Mouse (Mus musculus) layer of hippocampus, adult 9-11 months (tissue): Measurements from ENCODE around the gene Smim17.
"Not testable (repeated sequence)": the region's sequence is repeated elsewhere in the genome, so short reads cannot be mapped to it uniquely, and the experiment has no call there.

Source experiments
- DNase-seq: peaks from one replicate; pipeline ENCODE4 v3.0.0; 2022

The Smim17 gene

DNA sequence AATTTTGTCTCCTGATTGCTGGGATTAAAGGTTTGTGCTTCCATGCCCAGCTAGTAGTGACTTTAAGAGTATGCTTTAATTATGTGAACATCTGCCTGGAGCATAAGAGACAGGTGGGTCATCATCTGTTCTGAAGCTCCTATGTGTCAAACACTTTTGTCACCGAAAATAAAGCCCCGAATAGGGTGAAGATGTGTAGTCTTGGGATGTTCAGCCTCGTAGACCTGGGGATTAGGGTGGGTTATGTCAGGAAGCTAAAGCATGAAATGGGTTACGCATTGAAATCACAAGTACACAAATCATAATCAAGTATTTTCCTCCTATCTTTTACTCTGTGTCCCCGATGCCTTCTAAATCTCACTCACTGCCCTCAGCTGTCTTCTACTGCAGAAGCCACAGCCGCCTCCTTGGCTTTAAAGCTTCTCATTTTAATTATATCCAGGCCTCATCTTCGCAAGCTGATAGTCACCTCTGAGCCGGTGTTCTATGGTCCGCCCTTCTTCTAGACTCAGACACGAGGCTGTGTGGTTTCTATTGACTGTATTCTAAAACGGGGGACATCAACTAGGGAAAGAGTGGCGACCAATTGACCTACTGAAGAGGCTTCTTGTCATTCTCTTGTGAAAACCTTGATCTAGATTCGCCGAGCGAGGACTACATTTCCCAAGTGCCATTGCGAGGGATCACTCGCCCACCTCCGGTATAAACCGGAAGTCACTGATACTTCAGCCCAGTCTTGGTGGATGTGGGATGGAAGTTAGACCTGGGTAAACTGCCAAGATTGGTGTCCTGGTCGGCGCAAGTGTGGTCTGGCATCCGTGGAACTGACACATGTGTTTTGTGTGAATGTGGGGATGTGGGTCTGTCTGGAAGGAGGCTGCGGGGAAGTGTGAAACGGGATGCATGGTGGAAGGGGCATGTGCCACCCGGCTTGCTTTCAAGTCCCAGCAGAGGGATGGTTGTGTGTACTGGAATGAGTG lies at the start of gene Smim17:
Gene Smim17 (plus strand): TSS at position 720 of the 980 bp plus-strand sequence.
- peak; percentile 72 for DNase-seq

DNA sequence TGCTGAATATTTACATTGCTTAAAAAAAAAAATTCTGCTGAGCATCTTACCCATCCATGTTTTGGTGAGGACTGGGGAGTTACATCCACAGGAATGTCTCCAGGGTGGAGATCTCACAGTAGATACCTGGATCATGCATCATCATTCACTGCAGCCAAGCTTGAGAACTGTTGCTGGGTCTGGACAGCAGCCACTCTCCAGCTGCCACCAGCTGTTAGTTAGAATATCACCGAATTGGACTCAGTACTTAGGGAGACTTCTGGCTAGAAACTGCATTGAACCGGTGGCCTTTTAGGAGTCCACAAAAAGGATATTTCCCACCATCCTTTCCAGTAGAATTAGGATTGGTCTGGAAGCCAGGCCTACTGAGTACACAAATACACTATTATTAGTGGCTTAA lies 40.4 kb upstream of the Smim17 start:
- DNase-seq, result no peak

DNA sequence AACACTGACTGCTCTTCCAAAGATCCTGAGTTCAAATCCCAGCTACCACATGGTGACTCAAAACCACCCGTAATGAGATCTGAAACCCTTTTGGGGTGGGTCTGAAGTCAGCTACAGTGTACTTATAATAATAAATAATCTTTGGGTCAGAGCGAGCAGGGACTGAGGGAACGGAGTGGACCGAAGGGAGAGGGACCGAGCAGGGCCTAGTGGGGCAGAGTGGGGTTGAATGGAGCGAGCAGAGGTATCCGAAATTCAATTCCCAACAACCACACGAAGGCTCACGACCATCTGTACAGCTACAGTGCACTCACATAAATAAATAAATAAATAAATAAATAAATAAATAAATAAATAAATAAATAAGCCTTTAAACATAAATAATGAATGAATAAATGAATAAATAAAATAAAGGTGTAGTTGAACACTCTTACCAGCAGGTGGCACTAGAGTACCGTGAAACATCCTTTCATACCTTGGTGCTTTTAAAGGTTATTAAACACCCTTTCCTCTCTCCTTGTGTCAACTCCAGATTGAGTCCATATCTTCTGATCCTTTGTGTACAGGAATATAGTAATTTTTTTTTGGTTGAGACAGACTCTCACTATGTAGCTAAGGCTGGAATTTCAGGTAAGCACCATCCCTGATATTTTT lies 39.5 kb upstream of the Smim17 start:
- no peak for DNase-seq

DNA sequence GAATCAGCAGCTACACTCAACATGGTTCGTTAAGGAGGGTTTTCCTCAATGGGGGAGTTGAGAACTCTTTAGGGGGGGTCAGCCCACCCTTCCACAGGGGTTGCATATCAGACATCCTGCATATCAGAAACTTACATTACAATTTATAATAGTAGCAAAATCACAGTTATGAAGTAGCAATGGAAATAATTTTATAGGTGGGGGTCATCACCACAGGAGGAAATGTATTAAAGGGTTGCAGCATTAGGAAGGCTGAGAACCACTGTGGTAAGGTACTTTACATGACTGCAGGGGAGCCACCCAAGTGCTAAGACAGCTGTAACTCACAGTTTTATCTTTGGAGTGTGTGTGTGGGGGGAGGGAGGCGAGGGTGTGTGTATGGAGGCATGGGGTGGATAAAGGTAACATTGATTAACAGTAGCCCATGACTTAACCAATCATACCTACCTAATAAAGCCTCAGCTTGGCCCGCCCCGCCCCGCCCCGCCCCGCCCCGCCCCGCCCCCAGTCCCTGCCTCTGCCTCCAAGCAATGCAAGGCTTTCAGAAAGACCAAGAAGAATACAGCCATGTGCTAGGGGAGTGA lies 37.9 kb upstream of the Smim17 start:
- DNase-seq, result no peak

DNA sequence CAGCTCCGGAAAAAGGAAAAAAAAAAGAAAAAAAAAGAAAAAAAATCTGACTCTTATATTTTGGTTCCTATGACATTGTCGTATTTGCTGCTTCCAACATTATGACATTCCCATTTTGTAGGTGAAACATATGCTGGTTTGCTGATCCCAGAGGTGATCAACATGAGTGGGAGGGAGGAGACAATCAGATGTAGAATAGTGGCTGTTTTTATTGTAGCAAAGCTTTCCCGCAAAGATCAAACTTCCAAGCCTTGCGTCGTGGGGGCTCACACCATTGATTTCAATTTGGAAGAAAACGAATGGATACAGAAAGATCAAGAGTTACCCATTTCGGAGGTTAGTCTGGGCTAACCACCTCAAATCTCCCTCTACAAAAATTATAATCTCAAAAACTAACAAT lies 36.8 kb upstream of the Smim17 start:
- DNase-seq, result no peak

DNA sequence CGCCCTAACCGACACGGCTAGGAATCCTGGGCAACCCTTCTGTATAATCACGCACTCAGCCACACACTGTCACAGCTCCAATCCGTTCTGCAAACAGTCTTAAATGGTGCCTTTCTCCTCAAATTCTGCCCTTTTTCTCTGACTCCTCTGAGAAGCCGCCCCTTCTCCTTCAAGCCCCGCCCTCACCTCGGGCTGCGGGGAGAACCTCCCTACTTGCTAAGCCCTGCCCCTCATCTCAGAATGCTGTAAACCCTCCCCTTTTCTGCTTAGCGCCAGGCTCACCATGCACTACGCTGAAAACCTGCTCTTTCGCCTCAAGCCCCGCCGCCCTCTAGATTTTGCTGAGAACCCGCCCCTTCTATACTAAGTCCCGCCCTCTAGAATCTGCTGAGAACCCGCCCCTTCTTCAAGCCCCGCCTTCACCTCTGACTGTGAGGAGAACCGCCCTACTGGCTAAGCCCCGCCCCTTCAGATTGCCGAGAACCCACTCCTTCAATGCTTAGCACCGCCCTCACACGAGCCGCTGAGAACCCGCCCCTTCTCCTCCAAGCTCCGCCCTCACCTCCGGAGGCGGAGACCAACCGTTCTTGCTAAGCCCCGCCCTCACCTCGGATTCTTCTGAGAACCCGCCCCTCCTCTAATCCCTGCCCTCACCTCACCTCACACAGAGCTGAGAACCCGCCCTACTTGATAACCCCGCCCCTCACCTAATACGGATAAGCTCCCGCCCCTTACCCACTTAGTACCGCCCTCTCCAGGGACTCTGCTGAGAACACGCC lies 36.1 kb upstream of the Smim17 start:
- DNase-seq, result peak; percentile 99

DNA sequence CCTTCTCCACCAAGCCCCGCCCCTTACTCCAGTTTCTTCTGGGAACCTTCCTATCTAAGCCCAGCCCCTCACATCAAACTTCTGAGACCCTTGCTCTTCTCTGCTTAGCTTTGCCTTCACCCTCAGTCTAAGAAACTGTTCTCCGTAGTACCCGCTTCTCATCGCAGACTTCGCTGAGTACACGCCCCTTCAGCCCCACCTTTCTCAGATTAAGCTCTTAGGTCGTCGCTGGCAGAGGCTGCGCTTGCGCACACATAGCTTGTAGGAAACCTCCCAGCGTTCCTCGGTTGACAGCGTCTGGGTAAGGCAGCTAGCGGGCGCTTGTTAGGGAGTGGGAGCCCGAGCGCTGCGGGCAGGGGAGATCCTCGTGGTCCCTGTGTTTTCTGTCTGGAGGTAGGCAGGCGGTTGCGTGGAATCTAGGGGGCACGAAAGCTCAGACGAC lies 35.4 kb upstream of the Smim17 start, which contains the start of gene Zfp78:
Gene Zfp78 (plus strand): TSS at position 234 of the 442 bp plus-strand sequence.
- DNase-seq, result peak; percentile 90

DNA sequence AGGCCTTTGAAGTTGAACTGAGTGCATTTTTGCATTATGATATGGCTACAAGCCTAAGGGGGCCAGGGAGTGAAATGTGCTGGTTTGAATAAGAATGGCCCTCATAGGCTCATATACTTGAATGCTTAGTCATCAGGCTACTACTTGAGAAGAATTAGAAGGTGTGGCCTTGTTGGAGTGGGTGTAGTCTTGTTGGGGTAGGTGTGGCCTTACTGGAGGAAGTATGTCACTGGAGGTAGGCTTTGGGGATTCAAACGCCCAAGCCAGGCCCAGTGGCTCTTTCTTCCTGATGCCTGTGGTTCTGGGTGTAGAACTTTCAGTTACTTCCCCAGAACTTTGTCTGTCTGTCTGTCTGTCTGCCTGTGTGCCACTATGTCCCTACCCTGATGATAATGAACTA lies 33.8 kb upstream of the Smim17 start:
- DNase-seq, result no peak

DNA sequence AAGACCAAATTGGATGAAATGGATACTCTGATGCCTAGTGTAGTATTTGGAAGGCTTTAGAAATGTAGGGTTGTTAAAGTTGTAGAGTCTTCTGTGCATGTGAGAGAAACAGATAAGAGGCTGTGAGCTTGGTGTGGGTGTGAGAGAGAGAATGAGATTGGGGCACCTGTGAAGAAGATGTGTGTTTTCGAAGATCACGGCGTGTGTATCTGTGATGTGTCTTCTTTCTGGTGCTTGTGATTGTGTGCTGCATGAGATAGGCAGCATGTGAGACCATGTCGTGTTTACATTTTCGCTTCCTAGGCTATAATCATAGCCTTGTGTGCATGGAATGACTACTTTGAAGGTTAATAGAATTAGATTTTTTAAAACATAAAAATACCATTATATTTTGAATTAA lies 31.3 kb upstream of the Smim17 start:
- no peak for DNase-seq

DNA sequence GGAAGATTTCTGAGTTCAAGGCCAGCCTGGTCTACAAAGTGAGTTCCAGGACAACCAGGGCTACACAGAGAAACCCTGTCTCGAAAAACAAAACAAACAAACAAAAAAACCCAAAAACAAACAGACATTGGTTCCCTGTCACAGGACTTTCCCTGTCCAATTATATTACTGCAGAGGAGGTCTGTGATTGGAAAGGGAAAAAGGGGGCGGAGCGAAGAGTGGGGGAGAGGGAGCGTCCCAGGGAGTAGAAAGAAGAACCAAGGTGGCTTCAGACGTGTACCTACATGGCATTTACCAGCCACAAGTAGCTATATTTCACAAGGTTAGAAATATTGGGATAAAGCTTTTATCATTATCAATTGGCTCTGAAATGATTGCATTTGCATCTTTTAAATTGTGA lies 30.4 kb upstream of the Smim17 start:
- not testable (repeated sequence) for DNase-seq

DNA sequence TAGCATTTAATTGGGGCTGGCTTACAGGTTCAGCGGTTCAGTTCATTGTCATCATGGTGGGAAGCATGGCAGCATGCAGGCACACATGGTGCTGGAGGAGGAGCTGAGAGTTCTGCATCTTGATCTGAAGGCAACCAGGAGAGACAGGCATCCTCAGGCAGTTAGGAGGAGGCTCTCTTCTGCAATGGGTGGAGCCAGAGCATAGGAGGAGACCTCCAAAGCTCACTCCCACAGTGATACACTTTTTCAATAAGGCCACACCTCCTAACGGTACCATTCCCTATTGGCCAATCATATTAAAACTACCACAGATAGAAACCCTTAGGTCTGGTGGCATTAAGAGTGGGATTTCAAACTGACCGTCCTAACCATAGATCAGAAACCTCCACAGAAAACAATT lies 29.1 kb upstream of the Smim17 start:
- no peak for DNase-seq

DNA sequence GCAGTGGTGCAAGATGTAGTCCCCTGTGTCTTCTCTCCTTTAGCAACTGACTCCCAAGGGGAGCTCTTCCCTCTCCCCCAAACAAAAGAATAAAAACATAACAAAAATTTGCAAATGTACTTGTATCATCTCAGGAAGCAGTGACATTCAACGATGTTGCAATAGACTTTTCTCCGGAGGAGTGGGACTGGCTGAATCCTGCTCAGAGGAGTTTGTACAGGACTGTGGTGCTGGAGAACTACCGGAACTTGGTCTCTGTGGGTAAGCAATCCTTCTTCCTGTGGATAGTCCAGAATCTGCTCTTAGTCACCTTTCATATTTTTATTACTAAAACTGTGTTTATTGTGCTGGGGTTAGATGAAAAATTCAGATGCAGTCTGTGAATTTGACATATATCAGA lies 25.5 kb upstream of the Smim17 start:
- no peak for DNase-seq

DNA sequence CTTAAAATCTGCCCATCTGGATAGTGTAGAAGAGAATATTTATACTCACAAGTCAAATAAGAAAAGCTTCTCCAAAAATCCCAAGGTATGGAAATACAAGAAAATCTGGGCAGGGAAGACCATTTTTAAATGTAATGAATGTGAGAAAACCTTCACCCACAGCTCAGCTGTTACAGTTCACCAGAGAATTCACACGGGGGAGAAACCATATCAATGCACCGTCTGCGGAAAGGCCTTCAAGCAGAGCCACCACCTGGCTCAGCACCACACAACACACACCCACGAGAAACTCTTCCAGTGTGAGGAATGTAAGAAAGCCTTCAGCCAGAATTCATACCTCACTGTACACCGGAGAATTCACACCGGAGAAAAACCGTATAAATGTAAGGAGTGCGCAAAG lies 20.1 kb upstream of the Smim17 start:
- DNase-seq, result peak; percentile 81

DNA sequence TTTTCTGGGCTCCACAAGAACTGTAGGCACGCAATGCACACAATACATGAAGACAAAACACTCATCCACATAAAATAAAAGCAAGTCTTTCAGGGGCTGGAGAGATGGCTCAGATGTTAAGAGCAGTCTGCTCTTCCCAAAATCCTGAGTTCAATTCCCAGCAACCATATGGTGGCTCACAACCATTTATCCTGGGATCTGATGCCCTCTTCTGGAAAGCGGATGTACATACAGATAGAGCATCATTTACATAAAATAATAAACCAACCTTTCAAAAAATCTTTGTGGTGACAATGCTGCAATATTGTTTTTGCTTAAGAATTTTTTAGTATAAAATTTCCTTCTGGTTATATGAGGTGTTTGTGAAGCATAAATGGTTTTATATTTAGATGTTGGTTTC lies 17.1 kb upstream of the Smim17 start:
- no peak for DNase-seq

DNA sequence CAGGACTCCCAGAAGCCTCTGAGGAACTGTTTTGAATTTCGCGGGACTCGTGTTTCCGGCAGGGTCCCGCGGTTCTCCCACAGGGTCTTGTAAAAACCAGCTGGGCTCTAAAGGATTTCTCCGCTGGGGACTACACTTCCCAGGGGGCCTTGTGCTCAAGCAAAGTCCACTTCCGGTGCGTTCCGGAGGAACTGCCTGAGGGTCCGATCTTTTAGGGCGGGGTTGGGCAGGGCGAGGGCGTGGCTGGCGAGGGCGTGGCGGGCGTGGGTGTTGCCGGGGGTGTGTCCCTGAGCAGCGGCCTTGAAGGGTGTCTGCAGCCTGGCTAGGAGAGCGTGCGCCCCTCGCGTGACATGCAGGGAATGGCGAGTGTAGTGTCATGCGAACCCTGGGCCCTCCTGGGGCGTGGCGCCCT lies 15.5 kb upstream of the Smim17 start, which contains the start of gene Zfp28:
Gene Zfp28 (plus strand): TSS at position 252 of the 412 bp plus-strand sequence.
- DNase-seq, result peak; percentile 93

DNA sequence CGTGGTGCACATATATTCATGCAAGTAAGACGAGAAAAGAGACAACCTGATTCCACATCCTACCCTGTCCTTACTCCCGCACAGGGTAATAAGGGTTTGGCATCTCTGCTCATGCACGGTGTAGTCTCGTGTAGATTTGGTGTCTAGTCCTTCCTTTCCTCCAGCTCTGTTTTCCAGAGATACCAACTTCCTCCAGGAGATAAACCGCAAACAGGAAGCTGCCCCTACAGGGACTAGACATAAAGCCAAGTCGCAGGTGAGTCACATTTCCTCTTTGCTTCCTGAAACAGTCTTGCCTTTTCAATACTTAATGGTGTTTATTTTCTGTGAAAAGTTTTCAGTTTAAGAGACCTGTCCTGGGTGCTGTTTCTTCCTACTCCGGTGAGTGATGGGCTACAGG lies 14.5 kb upstream of the Smim17 start:
- no peak for DNase-seq

DNA sequence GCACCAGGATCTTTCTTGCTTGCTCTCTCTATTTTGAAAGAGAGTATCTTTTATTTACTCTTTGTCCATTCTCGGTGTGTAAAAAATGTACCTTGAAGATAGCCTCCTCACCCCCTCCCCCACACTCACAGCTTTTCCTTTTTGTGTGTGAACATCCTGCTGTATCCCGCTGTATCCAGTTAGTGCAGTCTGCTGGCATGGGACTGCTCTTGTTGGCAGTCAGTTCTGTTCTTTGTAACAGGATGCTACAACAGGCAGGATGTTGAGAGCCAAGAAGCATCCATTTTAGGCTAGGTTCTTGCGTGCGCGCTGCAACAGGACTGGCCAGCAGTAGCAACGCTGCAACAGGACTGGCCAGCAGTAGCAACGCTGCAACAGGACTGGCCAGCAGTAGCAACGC lies 11.5 kb upstream of the Smim17 start:
- peak; percentile 83 for DNase-seq

DNA sequence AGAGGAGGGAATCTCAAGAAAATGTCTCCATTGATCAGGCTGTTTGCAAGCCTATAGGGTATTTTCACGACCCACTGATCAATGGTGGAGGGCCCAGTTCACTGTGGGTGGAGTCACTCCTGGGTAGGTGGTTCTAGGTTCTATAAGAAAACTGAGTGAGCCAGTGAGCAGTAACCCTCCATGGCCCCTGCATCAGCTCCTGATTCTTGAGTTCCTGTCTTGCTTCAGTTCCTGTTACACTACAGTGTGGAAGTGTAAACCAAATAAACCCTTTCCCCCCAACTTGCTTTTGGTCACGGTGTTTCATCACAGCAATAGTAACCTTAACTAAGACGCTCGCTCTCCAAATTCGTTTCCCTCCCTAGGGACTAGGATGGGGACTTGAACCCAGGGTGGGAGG lies 9.5 kb upstream of the Smim17 start:
- no peak for DNase-seq

DNA sequence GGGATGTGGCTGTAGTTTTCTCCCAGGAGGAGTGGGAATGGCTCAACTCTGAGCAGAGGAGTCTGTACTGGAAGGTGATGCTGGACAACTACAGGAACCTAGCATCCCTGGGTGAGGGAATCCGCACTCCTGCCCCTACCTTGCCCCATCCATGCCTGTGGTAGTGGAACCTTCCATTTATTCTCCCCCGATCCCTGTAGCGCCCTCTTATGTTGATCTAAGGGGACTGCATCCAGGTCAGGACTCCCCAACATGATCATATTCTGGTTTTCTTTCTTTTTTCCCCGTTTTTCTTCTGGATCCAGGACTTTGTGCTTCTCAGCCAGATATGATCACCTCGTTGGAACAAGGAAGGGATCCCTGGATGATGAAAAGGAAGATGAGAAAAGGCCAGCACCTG lies 9.1 kb upstream of the Smim17 start:
- DNase-seq, result no peak

DNA sequence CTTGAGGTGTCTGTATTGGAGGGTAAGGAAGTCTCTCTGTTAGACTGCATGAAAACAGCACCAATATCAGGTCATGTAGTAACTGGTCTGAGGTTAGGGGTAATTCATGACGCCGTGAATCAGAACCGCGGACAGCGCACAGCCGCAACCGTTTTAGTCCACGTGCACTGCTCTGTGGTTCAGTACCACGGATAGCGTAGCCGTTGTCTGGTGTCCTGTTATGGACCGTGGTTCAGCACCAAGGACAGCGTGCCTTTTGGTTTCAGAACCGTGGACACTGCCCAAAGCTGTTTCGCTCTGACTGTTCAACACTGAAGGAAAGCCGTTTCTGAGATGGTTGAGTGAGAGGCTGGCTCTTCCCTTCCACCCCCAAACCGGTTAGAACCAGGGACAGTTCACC lies 11.5 kb downstream of the Smim17 start, which contains the start of gene Gm20715:
Gene Gm20715 (plus strand): TSS at position 235 of the 400 bp plus-strand sequence.
- peak; percentile 73 for DNase-seq

DNA sequence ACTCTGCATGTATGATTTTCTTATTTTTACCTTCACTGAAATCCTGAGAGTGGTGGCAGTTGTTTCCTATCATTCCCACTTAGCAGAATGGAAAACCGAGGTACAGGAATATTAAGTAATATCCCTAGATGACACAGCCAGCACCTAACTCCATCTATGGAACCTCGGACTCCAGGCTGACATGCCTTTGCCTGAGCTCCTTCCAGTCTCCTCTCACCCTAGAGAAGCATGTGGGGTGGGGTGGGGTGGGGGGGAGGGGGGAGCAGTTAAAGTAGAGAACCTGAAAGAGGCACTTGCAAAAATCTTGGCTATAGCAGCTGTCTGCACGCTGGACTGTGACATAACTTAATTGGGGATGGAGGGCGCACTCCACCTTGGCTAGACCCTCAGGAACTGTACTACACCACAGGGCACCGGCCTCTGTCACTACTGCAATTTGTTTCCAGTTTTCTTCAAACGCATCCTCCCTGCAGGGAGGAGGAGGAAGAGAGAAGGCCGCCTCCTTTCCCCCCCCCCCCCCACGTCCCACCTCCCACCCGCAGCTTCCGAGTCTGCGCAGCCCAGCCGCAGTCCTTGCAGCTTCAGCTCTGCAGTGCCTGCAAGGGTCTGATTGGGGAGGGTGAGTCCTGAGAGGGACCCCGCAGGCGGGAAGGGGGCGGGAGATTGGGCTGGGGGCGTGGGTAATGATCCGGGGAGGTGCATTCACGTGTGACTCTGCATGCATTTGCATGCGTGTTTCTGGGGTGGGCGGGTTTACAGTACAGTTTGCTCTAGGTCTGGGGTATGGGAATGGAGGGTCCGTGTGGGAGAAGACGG lies 16.3 kb downstream of the Smim17 start:
- DNase-seq, result peak; percentile 32

DNA sequence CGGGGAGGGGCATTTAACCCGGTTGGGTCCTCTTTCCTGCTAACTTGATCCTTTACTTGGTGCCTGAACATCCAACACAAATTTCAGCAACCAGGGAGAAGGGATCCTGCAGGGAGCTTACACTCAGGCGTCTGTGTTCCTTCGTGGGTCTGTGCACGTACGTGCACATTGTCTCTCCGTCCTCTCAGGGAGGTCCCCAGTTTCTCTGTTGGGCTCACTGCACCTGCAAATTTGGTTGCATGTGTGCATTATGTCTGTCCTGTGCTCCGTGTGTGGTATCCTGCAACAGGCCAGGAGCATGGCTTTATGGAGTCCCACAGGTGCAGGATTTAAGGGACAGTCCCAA lies 16.9 kb downstream of the Smim17 start:
- DNase-seq, result no peak
